Mouse (Mus musculus) limb, embryonic 14.5 days (tissue): ENCODE measurements at regions not wholly inside any gene's neighbourhood (a gene's known extent, or its start where the extent isn't known, plus 50 kb on each side); places are given as distances from the start of the nearest gene placed in this dataset.

ENCODE experiments used
- ATAC-seq: fragments of 200-750 bp; cut with Nextera tagmentation; 2 replicates; pipeline ENCODE4 v1.8.0; 2017; ENCODE audit warnings: low read depth, moderate number of reproducible peaks, moderate TSS enrichment; ENCODE audit not compliant: low FRiP score
- DNase-seq: peaks from one replicate; pipeline ENCODE4 v3.0.0-alpha.2; 2015; ENCODE audit warnings: low spot score
- H3K27ac ChIP-seq: fragments of 300-500 bp; sonication (generic); replicated peaks from 2 replicates; pipeline ENCODE4 v1.5.1; 2014; ENCODE audit warnings: low read depth, mild to moderate bottlenecking, low read length, moderate library complexity, mixed read lengths
- H3K27me3 ChIP-seq: fragments of 300-500 bp; sonication (generic); 2 replicates; pipeline ENCODE4 v1.6.1; 2014; ENCODE audit warnings: low read length, mixed read lengths; ENCODE audit not compliant: control insufficient read depth, insufficient read depth
- H3K36me3 ChIP-seq: fragments of 300-500 bp; sonication (generic); 2 replicates; pipeline ENCODE4 v1.6.1; 2014; ENCODE audit warnings: mild to moderate bottlenecking, low read length, moderate library complexity, mixed read lengths; ENCODE audit not compliant: control insufficient read depth, insufficient read depth
- H3K4me1 ChIP-seq: fragments of 300-500 bp; sonication (generic); 2 replicates; pipeline ENCODE4 v1.6.1; 2014; ENCODE audit warnings: antibody characterized with exemption, low read length, mixed read lengths; ENCODE audit not compliant: control insufficient read depth, insufficient read depth
- H3K4me2 ChIP-seq: fragments of 300-500 bp; sonication (generic); replicated peaks from 2 replicates; pipeline ENCODE4 v1.6.1; 2014; ENCODE audit warnings: low read depth, mild to moderate bottlenecking, low read length, moderate library complexity; ENCODE audit not compliant: severe bottlenecking
- H3K4me3 ChIP-seq: fragments of 300-500 bp; sonication (generic); replicated peaks from 2 replicates; pipeline ENCODE4 v1.5.1; 2014; ENCODE audit warnings: low read length
- H3K9ac ChIP-seq: fragments of 300-500 bp; sonication (generic); 2 replicates; pipeline ENCODE4 v1.6.1; 2014; ENCODE audit warnings: mild to moderate bottlenecking, low read depth, low read length, moderate library complexity; ENCODE audit not compliant: severe bottlenecking
- H3K9me3 ChIP-seq: fragments of 300-500 bp; sonication (generic); 2 replicates; pipeline ENCODE4 v1.6.1; 2016; ENCODE audit warnings: low read length; ENCODE audit not compliant: control insufficient read depth
- POLR2A ChIP-seq: fragments of 200-500 bp; IDR thresholded peaks from 2 replicates; pipeline ENCODE4 v1.8.0; 2012; ENCODE audit warnings: inconsistent platforms, mild to moderate bottlenecking, moderate library complexity, borderline replicate concordance; ENCODE audit not compliant: insufficient read depth, insufficient read length; ENCODE audit errors: extremely low read depth
- WGBS: fragments of 180-500 bp; shearing (Covaris S2); extraction: QIAGEN DNeasy Blood & Tissue Kit; methylation state at CpG from one replicate; pipeline ENCODE4 v1.1.7; 2014; 5-methylcytosine and 5-hydroxymethylcytosine counted together

- ATAC-seq (no peak), DNase-seq (no peak)
- Histone ChIP-seq H3K9me3 (no peaks in the 10 kb centered on the region), H3K36me3 (no peaks in the 10 kb centered on the region), H3K27me3 (no peaks in the 10 kb centered on the region), H3K4me2 (no peak overlapping the region), H3K27ac (no peak overlapping the region), H3K4me3 (no peak overlapping the region), H3K9ac (0 out of 2 replicates have a peak overlapping the region, but pooled peaks have one; percentile 7), H3K4me1 (peaks cover 46% of the 10 kb centered on the region)
- TF ChIP-seq POLR2A, result no peak
- 58% methylated on average over 20 of the region's 20 CpGs for WGBS
These were observed 85.7 kb upstream of the Tmem189 start for GRCm38 (mm10) chr2:167775218-167775915.

- WGBS, result 27% methylated on average over 8 of the region's 10 CpGs
- peak overlapping the region; percentile 7; the same call in 1 of the 2 replicates for H3K9ac ChIP-seq
- TF ChIP-seq POLR2A, result no peak
- H3K36me3 ChIP-seq, result no peaks in the 10 kb centered on the region
- ATAC-seq, result no peak; the same call in 1 of the 2 replicates
- DNase-seq, result peak; percentile 41
- H3K4me3 ChIP-seq, result no peak overlapping the region
- peaks cover 46% of the 10 kb centered on the region for H3K4me1 ChIP-seq
- H3K9me3 ChIP-seq, result no peaks in the 10 kb centered on the region
- no peak overlapping the region for H3K4me2 ChIP-seq
- H3K27ac ChIP-seq, result peak overlapping the region; percentile 19; the same call in 1 of the 2 replicates
- H3K27me3 ChIP-seq, result no peaks in the 10 kb centered on the region
These were observed 85.2 kb upstream of the Tmem189 start for GRCm38 (mm10) chr2:167774806-167775179.

- Histone ChIP-seq H3K27me3 (no peaks in the 10 kb centered on the region), H3K4me1 (peaks cover 44% of the 10 kb centered on the region), H3K4me2 (no peak overlapping the region), H3K9me3 (no peaks in the 10 kb centered on the region), H3K9ac (peak overlapping the region; percentile 7; the same call in 1 of the 2 replicates), H3K36me3 (no peaks in the 10 kb centered on the region), H3K4me3 (no peak overlapping the region), H3K27ac (peak overlapping the region; percentile 19; the same call in 1 of the 2 replicates)
- no peak for TF ChIP-seq POLR2A
- DNase-seq, result no peak
- ATAC-seq, result no peak
- 74% methylated on average over 2 of the region's 2 CpGs for WGBS
These were observed 84.7 kb upstream of the Tmem189 start for GRCm38 (mm10) chr2:167774166-167774805.

- ATAC-seq (no peak), DNase-seq (no peak)
- H3K9me3 ChIP-seq, result no peaks in the 10 kb centered on the region
- peaks cover 29% of the 10 kb centered on the region for H3K4me1 ChIP-seq
- H3K4me2 ChIP-seq, result no peak overlapping the region
- no peak overlapping the region for H3K27ac ChIP-seq
- H3K9ac ChIP-seq, result no peak overlapping the region
- H3K4me3 ChIP-seq, result no peak overlapping the region
- H3K27me3 ChIP-seq, result no peaks in the 10 kb centered on the region
- no peak for TF ChIP-seq POLR2A
- H3K36me3 ChIP-seq, result no peaks in the 10 kb centered on the region
- WGBS, result 95% methylated on average over 5 of the region's 5 CpGs
These were observed 83.2 kb upstream of the Tmem189 start for GRCm38 (mm10) chr2:167772834-167773233.

GRCm38 (mm10) chr2:167767962-167768361, 78.3 kb upstream of the Tmem189 start:
- H3K4me2 ChIP-seq, result no peak overlapping the region
- ATAC-seq, result no peak
- no peaks in the 10 kb centered on the region for H3K27me3 ChIP-seq
- no peak overlapping the region for H3K27ac ChIP-seq
- WGBS, result 43% methylated on average over 8 of the region's 13 CpGs
- no peak for TF ChIP-seq POLR2A
- 0 out of 2 replicates have a peak, but pooled peaks cover 7% of the 10 kb centered on the region for H3K4me1 ChIP-seq
- H3K4me3 ChIP-seq, result no peak overlapping the region
- no peaks in the 10 kb centered on the region for H3K36me3 ChIP-seq
- no peak overlapping the region for H3K9ac ChIP-seq
- no peaks in the 10 kb centered on the region for H3K9me3 ChIP-seq
- DNase-seq, result peak; percentile 31
